Comparison of ENCODE assay signal across 8 mouse cellular contexts in the genomic region with DNA sequence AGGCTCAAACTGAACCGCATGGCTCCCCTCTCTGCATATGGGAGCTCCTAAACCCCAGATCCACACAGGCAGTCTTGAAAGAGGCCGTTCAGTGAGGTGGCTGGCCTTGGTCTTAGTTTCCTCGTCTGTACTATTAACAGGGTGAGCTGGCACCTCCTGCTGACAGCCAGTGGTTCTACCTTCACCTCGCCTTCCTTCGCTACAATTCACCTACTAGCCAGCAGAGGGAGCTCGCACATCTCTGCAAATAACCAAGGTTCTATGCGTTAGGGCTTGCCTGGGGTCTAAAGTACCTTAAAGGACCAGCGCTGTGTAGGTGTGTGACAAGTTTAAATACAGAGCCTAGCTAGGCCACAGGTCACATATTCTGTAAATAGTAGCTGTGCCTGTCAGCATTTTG. TPM values are rescaled to one million over a fixed set of nuclear protein-coding genes. Genes with fewer than 3 reads are reported as not detected.
A peak's percentile ranks its signal among the peaks of the same experiment; 100 is the strongest.
DNase-seq lines count a peak whose midpoint lies in the region; ATAC-seq and TF ChIP-seq lines count a peak whose summit lies in the region.

No protein-coding gene starts in this region.

- H3K9me3 ChIP-seq in hindbrain, embryonic 13.5 days = no peaks in the 10 kb centered on the region
- no peaks in the 10 kb centered on the region for H3K9me3 ChIP-seq in lung, postnatal 0 days (ENCODE audit: low read length)

- peak; percentile 72 for DNase-seq in Muller cell, postnatal 12 days (ENCODE audit: inconsistent ontology term)
- DNase-seq in cerebellum, adult 9-10 months = peak; percentile 85
- peak; percentile 80 to 97 for DNase-seq in frontal cortex, adult 2 months (ENCODE audit: extremely low spot score in 1 of 2, low spot score in 1 of 2)
- peak; percentile 90 to 94 for DNase-seq in layer of hippocampus, postnatal 14 days (ENCODE audit: low spot score in 2 of 2)
- peak; percentile 87 for DNase-seq in lung, postnatal 0 days (ENCODE audit: low spot score)
- peak; percentile 80 for DNase-seq in ovary, postnatal 36 days (ENCODE audit: low spot score)
- DNase-seq in thymus, postnatal 14 days = peak; percentile 82

- TF ChIP-seq EP300 in lung, postnatal 0 days (IDR thresholded peaks at IDR 0.05) = no peak

- no peaks in the 10 kb centered on the region for H3K36me3 ChIP-seq in hindbrain, embryonic 13.5 days
- no peaks in the 10 kb centered on the region for H3K36me3 ChIP-seq in lung, postnatal 0 days (ENCODE audit: insufficient read depth, low read length)

- TF ChIP-seq CTCF in lung, postnatal 0 days (IDR thresholded peaks at IDR 0.05) = peak; percentile 99

- no peaks in the 10 kb centered on the region; the same call in 1 of the 2 replicates for H3K27me3 ChIP-seq in hindbrain, embryonic 13.5 days
- no peaks in the 10 kb centered on the region for H3K27me3 ChIP-seq in lung, postnatal 0 days (replicated peaks; ENCODE audit: insufficient read depth, low read length)

- WGBS in hindbrain, embryonic 13.5 days = 6% methylated on average over 8 of the region's 8 CpGs
- WGBS in lung, postnatal 0 days = 4% methylated on average over 8 of the region's 8 CpGs

- no peak overlapping the region for H3K4me3 ChIP-seq in hindbrain, embryonic 13.5 days
- H3K4me3 ChIP-seq in lung, postnatal 0 days (ENCODE audit: low read depth, low read length) = no peak overlapping the region

- peaks cover 27% of the 10 kb centered on the region for H3K4me1 ChIP-seq in hindbrain, embryonic 13.5 days (replicated peaks)
- no peaks in the 10 kb centered on the region; the same call in 1 of the 2 replicates for H3K4me1 ChIP-seq in lung, postnatal 0 days (ENCODE audit: insufficient read depth, low read depth, low read length)

- no peak overlapping the region for H3K27ac ChIP-seq in hindbrain, embryonic 13.5 days
- no peak overlapping the region for H3K27ac ChIP-seq in lung, postnatal 0 days (ENCODE audit: low read length)

- H3K4me2 ChIP-seq in hindbrain, embryonic 13.5 days = no peak overlapping the region
- H3K4me2 ChIP-seq in lung, postnatal 0 days (replicated peaks; ENCODE audit: low read depth, low read length) = no peak overlapping the region

- H3K9ac ChIP-seq in hindbrain, embryonic 13.5 days = no peak overlapping the region
- no peak overlapping the region for H3K9ac ChIP-seq in lung, postnatal 0 days (replicated peaks; ENCODE audit: low read depth)

- ATAC-seq in hindbrain, embryonic 13.5 days (ENCODE audit: low FRiP score) = peak; percentile 36
- ATAC-seq in lung, postnatal 0 days = peak; percentile 54

RNA-seq across cellular contexts. Expression of a gene that starts 9.9 kb away (rescaled TPM):
- not detected in 2 replicates for polyA plus RNA-seq in frontal cortex, adult 2 months (2012; rRNA removed)
- polyA plus RNA-seq in hindbrain, embryonic 13.5 days (2015; fragmentation: Nextera tagmentation; extraction: Ambion mirVana) = not detected in 2 replicates
- total RNA-seq in layer of hippocampus, postnatal 14 days (2021) = not detected
- not detected in 2 replicates for polyA plus RNA-seq in lung, postnatal 0 days (2015; fragmentation: Nextera tagmentation; extraction: Ambion mirVana)

RNA-seq across cellular contexts. Expression of a gene that starts 28.5 kb away (rescaled TPM):
- 366 and 387 TPM in 2 replicates for polyA plus RNA-seq in frontal cortex, adult 2 months (2012; rRNA removed)
- polyA plus RNA-seq in hindbrain, embryonic 13.5 days (2015; fragmentation: Nextera tagmentation; extraction: Ambion mirVana) = 230 and 243 TPM in 2 replicates
- 100 to 1,000 TPM; 229 to 240 TPM for total RNA-seq in layer of hippocampus, postnatal 14 days (2021)
- polyA plus RNA-seq in lung, postnatal 0 days (2015; fragmentation: Nextera tagmentation; extraction: Ambion mirVana) = 47.2 and 50.4 TPM in 2 replicates
